Mouse (Mus musculus): ENCODE results near the gene Olfml2b.

- TF ChIP-seq POLR2A (IDR thresholded peaks at IDR 0.05; ENCODE audit: borderline replicate concordance, control insufficient read depth, low read depth, low read length) (no peak), CTCF (IDR thresholded peaks at IDR 0.05; ENCODE audit: control insufficient read depth, insufficient read depth, low read length) (peak; percentile 99)
These were observed 11.9 kb upstream of the Olfml2b start for GRCm38 (mm10) chr1:170632385-170632784.
